8 mouse cellular contexts compared by ENCODE assay signal in genomic region chr2:164785481-164786387, GRCm38 (mm10). TPM values are rescaled to one million over a fixed set of nuclear protein-coding genes. Genes with fewer than 3 reads are reported as not detected.
DNase-seq lines count a peak whose midpoint lies in the region; ATAC-seq and TF ChIP-seq lines count a peak whose summit lies in the region.

Snx21 (plus strand) TSS chr2:164785823.

- peak; percentile 94 for DNase-seq in gastrocnemius, adult 18-20 months (ENCODE audit: low spot score)
- DNase-seq in left cerebral cortex, adult 2 months (ENCODE audit: extremely low spot score in 1 of 2, low spot score in 2 of 2) = peak; percentile 87
- peak; percentile 92 for DNase-seq in right cerebral cortex, adult 18-20 months
- peak; percentile 87 for DNase-seq in urinary bladder, adult 2 months (ENCODE audit: low spot score)

- peak within 1 kb of the TSS; percentile 55 for H3K9ac ChIP-seq in hindbrain, embryonic 15.5 days

- no peaks in the 10 kb centered on the region for H3K27me3 ChIP-seq in hindbrain, embryonic 15.5 days

- H3K36me3 ChIP-seq in hindbrain, embryonic 15.5 days = peaks cover 2% of the 10 kb centered on the region; the same call in 1 of the 2 replicates
- peaks cover 11% of the 10 kb centered on the region for H3K36me3 ChIP-seq in macrophage (ENCODE audit: inconsistent target)

- peak within 1 kb of the TSS; percentile 59 for H3K4me3 ChIP-seq in hindbrain, embryonic 15.5 days
- H3K4me3 ChIP-seq in left cerebral cortex, adult 2 months = peak within 1 kb of the TSS; percentile 89
- H3K4me3 ChIP-seq in macrophage (ENCODE audit: inconsistent target) = peak within 1 kb of the TSS; percentile 40

- WGBS in hindbrain, embryonic 15.5 days = under 1% methylated on average over 64 of the region's 89 CpGs
- WGBS in macrophage (ENCODE audit: missing documents) = under 1% methylated on average over 89 of the region's 89 CpGs

- H3K79me2 ChIP-seq in macrophage (ENCODE audit: inconsistent target) = no peaks in the 10 kb centered on the region

- ATAC-seq in activated CD4-positive, CD25-positive, alpha-beta regulatory T cell, adult 4 months = peak; percentile 73
- ATAC-seq in common myeloid progenitor, adult 5-6 weeks (replicated peaks; ENCODE audit: low read depth, poor library complexity, severe bottlenecking) = peak; percentile 42
- peak; percentile 89 for ATAC-seq in hindbrain, embryonic 15.5 days (ENCODE audit: low FRiP score, low read depth)

- H3K4me2 ChIP-seq in hindbrain, embryonic 15.5 days = peak within 1 kb of the TSS; percentile 89

- peak; percentile 48 for TF ChIP-seq CTCF in left cerebral cortex, adult 2 months (IDR thresholded peaks at IDR 0.05)

- no peaks in the 10 kb centered on the region for H3K9me3 ChIP-seq in hindbrain, embryonic 15.5 days

- peaks cover 25% of the 10 kb centered on the region for H3K4me1 ChIP-seq in hindbrain, embryonic 15.5 days (replicated peaks)

- H3K27ac ChIP-seq in hindbrain, embryonic 15.5 days (replicated peaks) = peak within 1 kb of the TSS; percentile 78
- H3K27ac ChIP-seq in left cerebral cortex, adult 2 months = peak within 1 kb of the TSS; percentile 96
- H3K27ac ChIP-seq in macrophage = peak within 1 kb of the TSS; percentile 32

- intact Hi-C loops in left cerebral cortex, adult 2 months (cut with DNase I) = loop anchor here (5.0 kb wide), 1 partner anchor 108 kb away; no protein-coding TSS in a partner anchor

RNA-seq across cellular contexts. Expression of gene Snx21, which starts in this region (rescaled TPM):
- polyA plus RNA-seq in activated CD4-positive, CD25-positive, alpha-beta regulatory T cell, adult 4 months (2017; shearing (Covaris generic)) = 1 to 10 TPM; 5.0 to 5.1 TPM
- 0.23 TPM in 1 of 2 replicates, not detected in the other for total RNA-seq in common myeloid progenitor, adult 5-6 weeks (2017)
- 10 to 100 TPM; 20.0 to 24.3 TPM for total RNA-seq in gastrocnemius, adult 18-20 months (2021)
- 39.6 and 44.8 TPM in 2 replicates for polyA plus RNA-seq in hindbrain, embryonic 15.5 days (2015; fragmentation: Nextera tagmentation; extraction: Ambion mirVana)
- total RNA-seq in left cerebral cortex, adult 2 months (2021) = 10 to 100 TPM; 54.4 to 57.2 TPM
- 10 to 100 TPM in 14 of 26 experiments, 1 to 10 TPM in 12; 2.6 to 40.5 (median 11.0) TPM for total RNA-seq in macrophage (2018; cell fraction: chromatin; rRNA removed)
- 10 to 100 TPM in 2 of 26 experiments, 1 to 10 TPM in 24; 3.7 to 10.5 (median 6.8) TPM for total RNA-seq in macrophage (2018; cell fraction: cytosol; rRNA removed)
- 10 to 100 TPM in 8 of 26 experiments, 1 to 10 TPM in 18; 2.4 to 25.0 (median 5.7) TPM for total RNA-seq in macrophage (2018; cell fraction: nucleus; rRNA removed)
- 7.1 to 8.5 TPM (median 7.3 TPM) in 3 replicates for polyA plus RNA-seq in macrophage (2018)
- 24.4 and 29.0 TPM in 2 replicates for polyA plus RNA-seq in urinary bladder, adult 2 months (2012; rRNA removed)

Comparison
In these comparisons a context has a peak if more than half of its experiments do, and no peak if none do; other contexts are left out.
1. Peak in every context shown above with its lines: DNase-seq, ATAC-seq, H3K4me3 ChIP-seq and H3K27ac ChIP-seq.
2. RNA of gene Snx21 (total RNA-seq): 54.4 to 57.2 TPM in left cerebral cortex, adult 2 months and 20.0 to 24.3 TPM in gastrocnemius, adult 18-20 months; 0.23 TPM in common myeloid progenitor, adult 5-6 weeks; every median in the first group is over 10 times any median in the second.
3. Peak in ATAC-seq in common myeloid progenitor, adult 5-6 weeks; RNA of the gene not detected or under 1 TPM.
4. H3K27ac ChIP-seq: peak in every context shown above with its lines; median percentile 96 in left cerebral cortex, adult 2 months; 78 in hindbrain, embryonic 15.5 days; 32 in macrophage.